Mouse (Mus musculus): ENCODE data around the gene Olfr322. TPM values are rescaled to one million over a fixed set of nuclear protein-coding genes. Genes with fewer than 3 reads are reported as not detected.
A peak's percentile ranks its signal among the peaks of the same experiment; 100 is the strongest.

Gene Olfr322
- not detected in 2 replicates for polyA plus RNA-seq (2015; fragmentation: Nextera tagmentation; extraction: Ambion mirVana)

- H3K4me2 ChIP-seq (replicated peaks; ENCODE audit: low read depth, low read length), result no peak within 1 kb of the TSS
- 82% methylated on average over 4 of the region's 4 CpGs for WGBS
- H3K9me3 ChIP-seq (ENCODE audit: low read length), result no peaks in the 10 kb centered on the region
- ATAC-seq (no peak), DNase-seq (ENCODE audit: low spot score) (no peak)
- H3K4me3 ChIP-seq (ENCODE audit: low read depth, low read length), result no peak within 1 kb of the TSS
- no peak within 1 kb of the TSS for H3K27ac ChIP-seq (ENCODE audit: low read length)
- no peak within 1 kb of the TSS for H3K9ac ChIP-seq (replicated peaks; ENCODE audit: low read depth)
- H3K36me3 ChIP-seq (ENCODE audit: insufficient read depth, low read length), result no peaks in the 10 kb centered on the region
- TF ChIP-seq CTCF (IDR thresholded peaks at IDR 0.05), result no peak
- TF ChIP-seq EP300 (IDR thresholded peaks at IDR 0.05), result no peak
- H3K27me3 ChIP-seq (replicated peaks; ENCODE audit: insufficient read depth, low read length), result no peaks in the 10 kb centered on the region
- no peaks in the 10 kb centered on the region for H3K4me1 ChIP-seq (ENCODE audit: insufficient read depth, low read depth, low read length)
These were observed at the start of gene Olfr322 for GRCm38 (mm10) chr11:58658596-58658995. TSS of gene Olfr322 (plus strand) at chr11:58658782.

GRCm38 (mm10) chr11:58613359-58613758, 45.2 kb upstream of the Olfr322 start:
- no peak overlapping the region for H3K4me3 ChIP-seq (ENCODE audit: low read depth, low read length)
- 53% methylated on average over 3 of the region's 3 CpGs for WGBS
- TF ChIP-seq CTCF (IDR thresholded peaks at IDR 0.05), result no peak
- TF ChIP-seq EP300 (IDR thresholded peaks at IDR 0.05), result no peak

GRCm38 (mm10) chr11:58614526-58614925, 44.1 kb upstream of the Olfr322 start:
- peak; percentile 23 for DNase-seq (ENCODE audit: low spot score)
- no peaks in the 10 kb centered on the region for H3K36me3 ChIP-seq (ENCODE audit: insufficient read depth, low read length)
- no peak for ATAC-seq
- H3K27ac ChIP-seq (ENCODE audit: low read length), result no peak overlapping the region
- H3K4me1 ChIP-seq (ENCODE audit: insufficient read depth, low read depth, low read length), result no peaks in the 10 kb centered on the region
- TF ChIP-seq CTCF (IDR thresholded peaks at IDR 0.05) (no peak), EP300 (IDR thresholded peaks at IDR 0.05) (no peak)
- H3K4me2 ChIP-seq (replicated peaks; ENCODE audit: low read depth, low read length), result no peak overlapping the region
- H3K9ac ChIP-seq (replicated peaks; ENCODE audit: low read depth), result no peak overlapping the region
- no peaks in the 10 kb centered on the region for H3K27me3 ChIP-seq (replicated peaks; ENCODE audit: insufficient read depth, low read length)
- H3K9me3 ChIP-seq (ENCODE audit: low read length), result no peaks in the 10 kb centered on the region
- no peak overlapping the region for H3K4me3 ChIP-seq (ENCODE audit: low read depth, low read length)

More at GRCm38 (mm10) chr11:58613359-58613758, 45.2 kb upstream of the Olfr322 start:
- H3K9ac ChIP-seq (replicated peaks; ENCODE audit: low read depth), result no peak overlapping the region
- DNase-seq (ENCODE audit: low spot score) (peak; percentile 29), ATAC-seq (no peak)
- no peak overlapping the region for H3K27ac ChIP-seq (ENCODE audit: low read length)
- no peaks in the 10 kb centered on the region for H3K9me3 ChIP-seq (ENCODE audit: low read length)
- H3K36me3 ChIP-seq (ENCODE audit: insufficient read depth, low read length), result no peaks in the 10 kb centered on the region
- H3K27me3 ChIP-seq (replicated peaks; ENCODE audit: insufficient read depth, low read length), result no peaks in the 10 kb centered on the region
- H3K4me2 ChIP-seq (replicated peaks; ENCODE audit: low read depth, low read length), result no peak overlapping the region
- H3K4me1 ChIP-seq (ENCODE audit: insufficient read depth, low read depth, low read length), result no peaks in the 10 kb centered on the region

GRCm38 (mm10) chr11:58615975-58616374, 42.6 kb upstream of the Olfr322 start, which contains the start of gene 2210407C18Rik:
TSS of gene 2210407C18Rik (minus strand) at chr11:58616075.
- Histone ChIP-seq H3K9ac (replicated peaks; ENCODE audit: low read depth) (no peak within 1 kb of the TSS), H3K27me3 (replicated peaks; ENCODE audit: insufficient read depth, low read length) (no peaks in the 10 kb centered on the region), H3K9me3 (ENCODE audit: low read length) (no peaks in the 10 kb centered on the region), H3K36me3 (ENCODE audit: insufficient read depth, low read length) (no peaks in the 10 kb centered on the region), H3K27ac (ENCODE audit: low read length) (no peak within 1 kb of the TSS), H3K4me1 (ENCODE audit: insufficient read depth, low read depth, low read length) (no peaks in the 10 kb centered on the region), H3K4me2 (replicated peaks; ENCODE audit: low read depth, low read length) (no peak within 1 kb of the TSS), H3K4me3 (ENCODE audit: low read depth, low read length) (no peak within 1 kb of the TSS)
- WGBS, result 77% methylated on average over 4 of the region's 4 CpGs
- DNase-seq (ENCODE audit: low spot score) (no peak), ATAC-seq (no peak)
- TF ChIP-seq CTCF (IDR thresholded peaks at IDR 0.05), result no peak
- TF ChIP-seq EP300 (IDR thresholded peaks at IDR 0.05), result no peak

- Histone ChIP-seq H3K9ac (replicated peaks; ENCODE audit: low read depth) (no peak overlapping the region), H3K9me3 (ENCODE audit: low read length) (no peaks in the 10 kb centered on the region), H3K4me1 (ENCODE audit: insufficient read depth, low read depth, low read length) (no peaks in the 10 kb centered on the region), H3K4me3 (ENCODE audit: low read depth, low read length) (no peak overlapping the region), H3K4me2 (replicated peaks; ENCODE audit: low read depth, low read length) (no peak overlapping the region), H3K27me3 (replicated peaks; ENCODE audit: insufficient read depth, low read length) (no peaks in the 10 kb centered on the region), H3K27ac (ENCODE audit: low read length) (no peak overlapping the region), H3K36me3 (ENCODE audit: insufficient read depth, low read length) (no peaks in the 10 kb centered on the region)
- TF ChIP-seq CTCF (IDR thresholded peaks at IDR 0.05), result no peak
- no peak for TF ChIP-seq EP300 (IDR thresholded peaks at IDR 0.05)
- DNase-seq (ENCODE audit: low spot score) (no peak), ATAC-seq (no peak)
- 55% methylated on average over 3 of the region's 3 CpGs for WGBS
These were observed 40.2 kb upstream of the Olfr322 start for GRCm38 (mm10) chr11:58618369-58618768.

- no peaks in the 10 kb centered on the region for H3K27me3 ChIP-seq (replicated peaks; ENCODE audit: insufficient read depth, low read length)
- H3K4me3 ChIP-seq (ENCODE audit: low read depth, low read length), result no peak overlapping the region
- no peaks in the 10 kb centered on the region for H3K9me3 ChIP-seq (ENCODE audit: low read length)
- WGBS, result 54% methylated on average over 6 of the region's 6 CpGs
- H3K36me3 ChIP-seq (ENCODE audit: insufficient read depth, low read length), result no peaks in the 10 kb centered on the region
- ATAC-seq (no peak), DNase-seq (ENCODE audit: low spot score) (no peak)
- no peaks in the 10 kb centered on the region for H3K4me1 ChIP-seq (ENCODE audit: insufficient read depth, low read depth, low read length)
- no peak for TF ChIP-seq CTCF (IDR thresholded peaks at IDR 0.05)
- no peak for TF ChIP-seq EP300 (IDR thresholded peaks at IDR 0.05)
- H3K4me2 ChIP-seq (replicated peaks; ENCODE audit: low read depth, low read length), result no peak overlapping the region
- no peak overlapping the region for H3K27ac ChIP-seq (ENCODE audit: low read length)
- no peak overlapping the region for H3K9ac ChIP-seq (replicated peaks; ENCODE audit: low read depth)
These were observed 39.8 kb upstream of the Olfr322 start for GRCm38 (mm10) chr11:58618793-58619192.

- H3K36me3 ChIP-seq (ENCODE audit: insufficient read depth, low read length), result no peaks in the 10 kb centered on the region
- no peak for DNase-seq (ENCODE audit: low spot score)
- no peaks in the 10 kb centered on the region for H3K9me3 ChIP-seq (ENCODE audit: low read length)
- no peaks in the 10 kb centered on the region for H3K27me3 ChIP-seq (replicated peaks; ENCODE audit: insufficient read depth, low read length)
- no peaks in the 10 kb centered on the region for H3K4me1 ChIP-seq (ENCODE audit: insufficient read depth, low read depth, low read length)
- no peak for TF ChIP-seq EP300 (IDR thresholded peaks at IDR 0.05)
- WGBS, result 43% methylated on average over 4 of the region's 4 CpGs
- H3K9ac ChIP-seq (replicated peaks; ENCODE audit: low read depth), result no peak overlapping the region
- H3K27ac ChIP-seq (ENCODE audit: low read length), result no peak overlapping the region
- H3K4me3 ChIP-seq (ENCODE audit: low read depth, low read length), result no peak overlapping the region
- no peak overlapping the region for H3K4me2 ChIP-seq (replicated peaks; ENCODE audit: low read depth, low read length)
- no peak for ATAC-seq
These were observed 32.4 kb upstream of the Olfr322 start for GRCm38 (mm10) chr11:58626146-58626545.

All from lung, postnatal 0 days (tissue).